Mouse (Mus musculus) embryonic fibroblast, embryonic 13.5 days (primary cell): Measurements from ENCODE around the gene 6030468B19Rik.
"Not testable (repeated sequence)": the region's sequence is repeated elsewhere in the genome, so short reads cannot be mapped to it uniquely, and the experiment has no call there.

ENCODE experiments used
- CTCF ChIP-seq: IDR thresholded peaks from 2 replicates; pipeline ENCODE4 v1.5.1; 2011; ENCODE audit warnings: mild to moderate bottlenecking, control low read depth, low read length, moderate library complexity, borderline replicate concordance; ENCODE audit not compliant: insufficient read depth
- POLR2A ChIP-seq: IDR thresholded peaks from 2 replicates; pipeline ENCODE4 v1.6.1; 2011; ENCODE audit warnings: low read depth, mild to moderate bottlenecking, control low read depth, low read length, moderate library complexity

- TF ChIP-seq CTCF, POLR2A: not testable (repeated sequence)
Measured at GRCm38 (mm10) chr11:117788481-117788880, 9.0 kb upstream of the 6030468B19Rik start.
